Mouse (Mus musculus) brain, embryonic 18.5 days (tissue): ENCODE results near the gene Slc3a1.

Experiments
- DNase-seq: peaks from one replicate; pipeline ENCODE4 v3.0.0-alpha.2; 2012; ENCODE audit warnings: low read depth, low spot score

The Slc3a1 gene

DNA sequence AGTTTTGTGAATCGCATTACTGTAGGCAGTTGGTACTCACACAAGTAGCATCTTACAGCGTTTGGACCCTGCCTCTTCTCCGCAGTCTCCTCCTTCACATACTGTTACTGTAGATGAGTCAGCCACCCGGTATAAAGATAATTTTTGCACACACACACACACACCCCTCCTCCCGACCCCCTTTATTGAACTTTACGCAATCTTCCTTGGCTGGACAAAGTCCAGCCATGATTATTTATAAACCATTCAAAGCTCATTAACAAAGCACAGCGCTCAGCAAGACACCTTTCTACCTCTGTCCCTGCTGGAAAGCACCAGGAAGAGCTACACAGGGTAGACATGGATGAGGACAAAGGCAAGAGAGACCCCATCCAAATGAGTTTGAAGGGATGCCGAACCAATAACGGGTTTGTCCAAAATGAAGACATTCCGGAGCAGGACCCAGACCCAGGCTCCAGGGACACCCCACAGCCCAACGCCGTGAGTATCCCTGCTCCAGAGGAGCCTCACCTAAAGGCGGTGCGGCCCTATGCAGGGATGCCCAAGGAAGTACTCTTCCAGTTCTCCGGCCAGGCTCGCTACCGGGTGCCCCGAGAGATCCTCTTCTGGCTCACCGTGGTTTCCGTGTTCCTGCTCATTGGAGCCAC lies at the start of gene Slc3a1:
Gene Slc3a1 (plus strand): TSS at position 284 of the 647 bp plus-strand sequence.
- DNase-seq, result no peak

DNA sequence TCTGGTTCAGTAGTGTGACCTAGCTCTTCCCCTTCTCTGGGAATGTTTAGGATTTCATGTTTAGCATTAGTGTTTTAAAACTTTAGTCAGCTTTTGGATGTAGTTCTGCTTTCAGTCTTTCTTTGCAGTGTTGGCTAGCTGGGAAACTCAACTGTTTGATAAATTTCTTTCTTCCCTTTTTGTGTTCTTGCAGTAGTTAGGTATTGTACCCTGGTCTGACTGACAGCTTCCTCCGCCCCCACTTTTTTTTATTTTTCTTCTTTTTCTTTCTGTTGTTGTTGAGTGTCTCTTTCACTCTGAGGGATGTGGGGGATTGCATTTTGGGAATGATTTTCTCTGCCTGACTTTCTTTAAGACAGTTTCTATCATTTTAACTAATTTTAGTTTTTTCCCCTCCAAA lies 46.5 kb upstream of the Slc3a1 start:
- no peak for DNase-seq

DNA sequence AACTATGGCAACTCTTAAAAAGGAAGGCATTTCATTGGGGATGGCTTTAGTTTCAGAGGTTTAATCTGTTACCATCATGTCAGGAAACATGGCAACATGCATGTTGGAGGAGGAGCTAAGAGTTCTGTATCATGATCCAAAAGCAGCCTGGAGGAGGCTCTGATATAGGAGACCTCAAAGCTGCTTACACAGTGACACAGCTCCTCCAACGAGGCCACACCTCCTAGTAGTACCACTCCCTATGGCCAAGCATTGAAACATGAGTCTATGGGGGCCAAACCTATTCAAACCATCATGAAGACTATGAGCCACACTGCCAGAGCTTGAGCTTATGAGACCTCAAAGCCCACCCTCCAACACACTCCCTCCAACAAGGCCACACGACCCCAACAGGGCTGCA lies 45.4 kb upstream of the Slc3a1 start:
- DNase-seq, result no peak

DNA sequence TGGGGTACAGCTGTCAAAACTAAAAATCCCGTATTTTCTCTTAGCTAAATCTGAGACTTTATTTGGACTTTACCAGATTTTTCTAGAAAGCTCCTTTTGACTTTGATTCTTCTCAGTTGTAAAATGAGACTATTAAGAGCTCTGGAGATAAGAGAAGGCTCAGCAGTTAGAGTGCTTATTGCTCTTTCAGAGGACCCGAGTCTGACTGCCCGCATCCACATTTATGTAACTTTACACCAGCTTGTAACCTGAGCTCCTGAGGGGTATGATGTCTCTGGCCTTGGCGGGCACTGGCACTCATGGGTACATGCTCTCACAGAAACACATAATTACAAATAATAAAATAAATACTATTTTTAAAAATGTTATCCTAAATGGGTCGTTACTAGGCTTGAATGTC lies 41.8 kb upstream of the Slc3a1 start:
- no peak for DNase-seq

DNA sequence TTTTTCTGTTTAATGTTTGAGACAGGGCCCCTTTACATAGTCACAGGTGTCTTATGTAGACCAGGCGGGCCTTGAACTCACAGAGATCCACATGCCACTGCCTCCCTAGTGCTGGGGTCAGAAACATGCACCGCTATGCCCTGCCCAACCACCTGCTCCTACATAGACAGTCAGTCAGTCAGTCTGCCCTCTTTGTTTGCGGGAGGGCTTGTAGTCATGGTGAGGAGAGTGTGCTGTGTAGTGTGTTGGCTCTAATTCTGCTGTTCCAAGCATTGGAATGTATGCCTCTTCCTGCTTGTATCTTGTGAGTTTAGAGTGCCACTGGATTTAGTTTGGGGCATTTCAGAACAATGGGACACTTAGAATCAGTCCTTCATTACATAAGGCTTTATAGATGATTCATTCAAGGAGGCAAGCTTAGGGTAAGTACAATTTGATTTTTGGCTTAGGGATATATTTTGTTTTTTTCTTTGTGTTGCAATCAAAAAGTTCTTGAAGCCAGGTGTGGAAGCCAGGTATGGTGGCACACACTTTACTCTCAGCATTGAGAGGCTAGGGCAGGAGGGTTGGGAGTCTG lies 40.3 kb upstream of the Slc3a1 start:
- DNase-seq, result no peak

DNA sequence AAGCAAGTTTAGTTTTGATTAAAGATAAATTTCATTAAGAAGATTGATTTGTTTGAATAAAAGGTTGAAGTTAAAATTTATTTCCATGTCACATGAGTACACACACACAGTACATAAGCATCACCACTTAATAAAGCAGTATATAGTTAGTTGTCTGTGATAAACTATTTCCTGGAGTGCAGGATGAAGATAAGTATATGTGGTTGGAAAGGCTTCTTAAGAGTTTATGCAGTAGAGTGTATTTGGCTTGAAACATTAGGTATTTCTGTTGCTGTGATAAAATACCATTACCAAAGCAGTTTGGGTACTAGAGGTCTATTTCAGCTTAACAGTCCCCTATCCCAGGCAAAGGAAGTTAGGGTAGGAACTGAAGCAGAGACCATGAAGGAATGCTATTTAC lies 39.7 kb upstream of the Slc3a1 start:
- no peak for DNase-seq

DNA sequence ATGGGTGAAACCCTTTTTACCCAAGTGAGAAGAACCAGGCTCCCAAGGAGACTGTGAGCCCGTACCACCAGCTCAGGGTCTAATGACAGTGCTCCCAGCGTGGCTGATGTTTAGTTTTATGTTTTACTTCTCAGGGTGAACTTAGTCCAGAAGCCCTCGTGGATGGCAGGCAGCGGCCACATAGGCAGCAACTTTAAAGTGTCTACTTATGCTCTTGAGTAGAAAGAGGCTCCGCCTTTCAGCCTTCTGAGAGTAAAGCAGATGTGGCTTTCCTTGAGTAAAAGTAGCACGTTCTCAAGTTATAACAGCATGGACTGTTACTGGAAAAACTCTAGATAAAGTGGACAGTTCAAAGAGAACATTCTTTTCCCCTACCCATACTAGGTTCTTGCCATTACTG lies 32.3 kb upstream of the Slc3a1 start:
- DNase-seq, result no peak

DNA sequence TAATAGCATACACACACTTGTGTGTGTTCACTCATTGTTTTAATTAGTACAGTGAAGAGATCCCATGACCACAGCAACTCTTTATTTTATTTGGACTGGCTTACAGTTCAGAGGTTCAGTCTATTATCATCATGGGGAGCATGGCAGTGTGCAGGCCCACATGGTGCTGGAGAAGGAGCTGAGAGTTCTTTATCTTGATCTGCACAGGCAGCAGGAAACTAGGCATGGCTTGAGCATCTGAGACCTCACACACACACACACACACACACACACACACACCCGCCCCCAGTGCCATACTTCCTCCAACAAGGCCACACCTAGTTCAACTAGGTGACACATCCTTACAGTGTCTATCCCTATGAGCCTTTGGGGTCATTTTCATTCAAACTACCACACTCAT lies 30.5 kb upstream of the Slc3a1 start:
- DNase-seq, result no peak

DNA sequence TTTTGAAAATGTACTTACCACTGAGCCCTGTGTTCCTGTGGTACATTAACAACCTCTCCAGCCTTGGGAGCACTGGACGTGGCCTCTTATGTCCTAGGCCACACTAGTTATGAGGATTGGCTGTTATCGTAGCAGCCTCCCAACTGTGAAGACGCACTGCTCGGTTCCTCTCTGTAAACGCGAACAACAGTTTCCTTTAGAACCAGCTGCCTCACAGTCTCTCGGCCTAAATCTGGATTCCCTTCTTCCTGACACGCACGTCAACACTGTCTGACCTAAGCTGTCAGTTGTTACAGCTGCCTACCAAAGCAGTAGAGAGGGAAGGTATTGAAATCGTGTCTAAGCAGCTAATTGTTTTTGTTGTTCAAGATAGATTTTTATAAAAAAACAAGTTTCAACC lies 28.5 kb upstream of the Slc3a1 start:
- DNase-seq, result no peak

DNA sequence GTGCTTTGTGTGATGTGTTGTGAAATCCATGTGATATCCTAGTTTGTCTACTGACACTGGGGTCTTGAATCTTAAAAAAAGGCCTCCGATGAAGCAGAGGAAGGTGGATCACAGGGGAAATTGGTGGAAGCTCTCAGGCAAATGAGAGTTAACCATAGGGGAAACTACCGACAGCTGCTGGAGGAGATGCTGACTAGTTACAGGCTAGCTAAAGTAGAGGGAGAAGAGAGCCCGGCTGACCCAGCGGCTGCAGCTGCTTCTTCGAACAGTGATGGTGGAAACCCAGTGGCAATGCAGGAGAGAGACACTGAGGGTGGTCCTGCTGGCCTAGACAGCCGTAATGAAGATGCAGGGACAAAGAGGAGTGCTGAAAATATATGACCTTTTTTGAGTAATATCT lies 14.7 kb upstream of the Slc3a1 start:
- DNase-seq, result no peak

DNA sequence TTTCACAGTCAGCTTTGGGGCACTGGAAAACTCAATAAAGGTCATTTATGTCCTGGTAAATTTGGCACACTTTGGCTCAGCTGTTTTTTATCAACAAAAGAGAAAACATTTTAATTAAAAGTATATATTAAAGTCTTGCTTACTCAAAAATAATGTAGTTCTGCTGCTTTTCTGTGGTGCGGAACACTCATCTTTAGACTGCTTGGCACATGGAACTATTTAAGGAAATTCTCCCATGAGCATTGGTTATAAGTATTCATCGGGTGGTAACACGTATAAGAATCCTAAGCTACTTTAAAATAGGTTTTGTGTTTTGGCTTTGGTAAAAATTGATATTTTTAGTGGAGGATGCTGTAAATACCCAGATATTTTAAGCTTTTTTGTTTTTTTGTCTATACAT lies 13.5 kb upstream of the Slc3a1 start:
- no peak for DNase-seq

DNA sequence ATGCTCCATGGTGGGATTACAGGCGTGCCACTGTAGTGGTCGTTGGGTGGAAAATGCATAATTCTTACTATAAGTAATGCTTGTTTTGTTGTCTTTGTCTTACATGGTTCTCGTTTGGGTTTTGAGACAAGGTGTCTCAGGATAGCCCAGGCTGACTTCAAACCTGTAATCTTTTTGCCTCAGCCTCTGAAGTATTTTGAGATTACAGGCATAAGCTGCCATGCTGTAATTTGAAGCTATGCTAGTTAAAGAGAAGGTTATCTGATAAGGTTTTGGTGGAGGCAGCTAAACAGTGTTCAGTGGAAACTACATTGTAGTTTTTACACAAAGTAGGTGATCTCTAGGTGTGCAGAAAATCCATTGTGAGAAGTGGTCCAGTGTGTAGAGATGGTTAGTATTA lies 9.8 kb upstream of the Slc3a1 start:
- no peak for DNase-seq

DNA sequence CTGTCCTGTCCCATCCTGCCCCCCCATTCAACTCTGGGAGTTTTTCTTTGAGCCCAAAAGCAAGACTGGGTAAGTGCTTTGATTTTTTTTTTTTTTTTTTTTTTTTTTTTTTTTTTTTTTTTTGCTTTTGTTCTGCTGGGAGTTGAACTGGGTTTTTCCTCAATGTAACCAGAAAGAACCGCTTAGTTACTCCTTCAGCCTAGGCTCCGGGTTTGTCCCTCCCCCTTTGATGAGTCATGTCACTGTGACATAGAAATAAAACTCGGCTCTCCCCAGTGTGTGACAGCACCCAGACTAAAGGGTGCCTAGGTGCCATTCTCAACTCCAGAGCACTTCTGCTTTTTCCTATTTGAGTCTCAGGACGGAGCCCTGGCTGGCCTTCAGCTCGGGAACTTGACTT lies 9.4 kb upstream of the Slc3a1 start:
- no peak for DNase-seq

DNA sequence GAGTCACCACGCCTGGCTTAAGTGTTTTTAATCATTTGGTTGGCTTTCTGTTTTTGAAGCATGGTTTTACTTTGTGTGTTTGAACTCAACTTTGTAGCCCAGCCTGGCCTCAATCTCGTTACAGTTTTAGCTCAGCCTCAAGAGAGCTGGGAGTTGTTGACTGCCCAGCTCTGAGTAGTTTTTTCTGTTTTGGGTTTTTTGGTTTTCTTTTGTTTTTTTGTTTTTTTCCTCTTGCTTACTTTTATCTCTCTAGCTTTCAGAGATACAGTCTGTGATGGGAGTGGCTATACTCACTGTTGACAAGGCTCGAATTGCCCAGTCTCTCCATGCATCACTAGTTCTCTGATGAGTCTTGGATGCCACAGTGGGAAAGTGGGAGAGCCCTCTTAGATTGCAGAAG lies 7.8 kb upstream of the Slc3a1 start:
- no peak for DNase-seq

DNA sequence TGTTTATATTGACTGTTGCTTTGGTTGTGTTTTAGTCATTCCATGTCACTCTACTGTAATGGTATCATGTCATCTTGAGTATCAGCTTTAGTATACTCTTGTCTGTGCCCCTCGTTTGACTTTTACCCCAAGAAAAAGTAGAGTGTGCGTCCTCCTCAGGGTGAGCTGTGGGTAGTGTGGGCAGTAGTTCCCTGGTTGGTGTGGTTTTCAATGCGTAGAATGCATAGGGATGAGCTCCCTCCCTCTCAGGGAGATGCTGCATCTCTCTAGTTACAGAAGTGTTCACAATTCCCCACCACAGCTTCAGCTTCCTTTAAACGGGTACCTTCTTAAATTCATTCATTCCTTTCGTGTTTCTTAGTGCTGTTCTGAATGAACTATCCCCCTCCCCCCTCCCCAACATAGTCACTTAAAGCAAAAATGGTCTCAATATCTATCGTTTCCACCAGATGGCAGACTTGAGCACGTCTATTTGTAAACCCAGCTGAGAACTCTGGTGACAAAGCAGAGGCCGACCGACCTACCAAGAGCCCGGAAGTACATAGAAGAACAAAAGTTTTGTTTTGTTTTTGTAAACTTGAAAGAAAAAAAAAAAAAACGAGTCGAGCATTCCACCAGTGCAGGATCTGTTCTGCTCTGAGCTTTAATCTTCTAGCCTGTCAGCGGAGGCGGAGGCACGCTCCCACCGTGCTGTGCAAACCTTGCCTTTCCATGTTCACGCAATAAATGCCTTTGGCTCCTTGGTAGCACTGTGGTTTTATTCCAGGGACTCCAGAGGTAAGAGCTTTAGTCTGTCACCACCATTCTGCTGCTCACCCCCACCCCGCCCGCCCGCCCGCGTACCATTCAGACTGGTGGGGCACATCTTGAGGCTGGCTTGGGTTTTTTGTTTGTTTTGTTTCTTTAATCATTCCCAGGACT lies 4.7 kb upstream of the Slc3a1 start:
- peak; percentile 45 for DNase-seq

DNA sequence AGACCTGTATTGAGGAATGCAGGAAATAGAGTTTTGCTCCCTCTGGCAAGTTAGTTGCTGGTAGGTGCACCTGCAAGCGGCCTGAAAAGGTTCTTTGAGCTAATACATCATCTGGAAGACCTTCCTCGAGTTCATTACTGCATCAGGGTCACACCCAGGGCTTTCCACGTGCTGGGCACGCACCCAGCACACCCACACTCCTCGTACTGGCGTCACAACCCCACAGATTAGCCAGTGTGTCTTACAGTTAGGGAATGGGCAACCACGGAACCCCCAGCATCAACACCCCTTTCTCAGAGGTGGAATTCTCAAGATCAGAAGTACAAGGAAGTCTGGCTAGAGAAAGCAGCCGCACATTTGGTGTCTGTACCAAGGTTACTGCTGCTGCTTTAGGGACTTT lies 3.9 kb upstream of the Slc3a1 start:
- DNase-seq, result no peak

DNA sequence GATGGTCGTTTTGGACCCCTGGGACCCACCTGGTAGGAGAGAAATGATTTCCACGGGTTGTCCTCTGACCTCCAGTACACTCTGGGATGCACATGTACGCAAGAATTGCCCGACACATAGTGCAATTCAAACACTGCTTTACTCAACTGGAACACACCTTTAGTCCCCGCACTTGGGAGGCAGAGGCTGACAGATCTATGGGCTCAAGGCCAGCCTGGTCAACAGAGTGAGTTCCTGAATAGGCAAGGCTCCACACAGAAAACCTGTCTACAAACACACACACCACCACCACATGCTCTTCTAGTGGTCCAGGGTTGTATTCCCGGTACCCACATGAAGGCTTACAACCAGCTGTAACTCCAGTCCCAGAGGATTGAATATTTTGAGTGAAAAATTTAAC lies 3.0 kb upstream of the Slc3a1 start:
- DNase-seq, result no peak

DNA sequence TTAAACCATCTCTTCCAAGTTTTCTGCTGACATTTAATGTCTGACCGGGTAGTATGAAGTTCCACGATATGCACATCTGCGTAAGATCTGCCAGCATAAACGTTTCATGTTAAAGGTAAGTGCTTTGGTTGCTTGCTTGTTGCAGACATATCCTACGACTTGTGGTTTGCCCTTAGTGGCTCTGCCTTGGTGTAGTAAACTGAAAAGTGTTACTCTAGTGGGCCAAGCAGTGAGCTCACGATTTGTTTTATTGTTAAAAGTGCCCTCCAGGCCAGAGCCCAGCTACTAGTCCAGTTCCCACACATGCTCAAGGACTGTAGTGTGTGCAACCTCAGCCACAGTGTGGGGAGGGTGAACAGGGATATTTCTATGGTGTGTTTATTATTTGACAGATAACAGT lies 1.7 kb upstream of the Slc3a1 start:
- DNase-seq, result no peak

DNA sequence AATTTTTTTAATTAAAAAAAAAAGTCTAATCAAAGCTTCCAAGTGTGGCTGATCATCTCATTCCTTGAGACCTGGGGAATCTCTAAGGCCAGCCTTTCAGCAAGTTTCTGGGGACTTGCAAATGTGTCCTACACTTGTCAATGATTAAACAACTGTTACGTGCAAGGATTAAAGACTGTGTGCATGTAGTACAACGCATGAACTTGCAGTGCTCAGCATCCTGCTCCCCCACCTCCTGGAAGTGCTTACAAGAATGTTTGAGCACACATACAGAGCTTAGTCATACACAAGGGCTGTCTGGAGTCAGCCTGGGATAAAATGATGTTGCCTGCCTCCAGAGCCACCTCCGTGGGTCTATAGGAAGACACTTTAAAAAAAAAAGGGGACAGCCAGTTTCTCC lies 929 bp upstream of the Slc3a1 start:
- DNase-seq, result no peak

DNA sequence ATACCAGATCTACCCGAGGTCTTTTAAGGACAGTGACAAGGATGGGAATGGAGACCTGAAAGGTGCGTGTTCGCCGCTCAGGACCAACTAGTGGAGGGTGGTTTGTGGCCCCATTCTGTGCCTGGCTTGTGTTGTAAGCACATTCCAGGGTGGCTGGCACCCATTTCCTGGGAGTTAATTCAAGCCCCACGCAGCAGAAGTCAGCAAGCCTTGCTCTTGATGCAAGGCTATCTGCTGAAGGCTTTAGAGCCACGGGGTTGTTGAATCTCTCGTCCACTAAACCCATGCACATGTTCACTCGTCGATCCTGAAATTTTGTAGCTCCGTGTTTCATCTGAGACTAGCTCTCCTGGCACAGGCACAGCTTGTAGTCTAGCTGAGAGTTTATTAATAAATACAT lies 621 bp downstream of the Slc3a1 start:
- DNase-seq, result no peak

DNA sequence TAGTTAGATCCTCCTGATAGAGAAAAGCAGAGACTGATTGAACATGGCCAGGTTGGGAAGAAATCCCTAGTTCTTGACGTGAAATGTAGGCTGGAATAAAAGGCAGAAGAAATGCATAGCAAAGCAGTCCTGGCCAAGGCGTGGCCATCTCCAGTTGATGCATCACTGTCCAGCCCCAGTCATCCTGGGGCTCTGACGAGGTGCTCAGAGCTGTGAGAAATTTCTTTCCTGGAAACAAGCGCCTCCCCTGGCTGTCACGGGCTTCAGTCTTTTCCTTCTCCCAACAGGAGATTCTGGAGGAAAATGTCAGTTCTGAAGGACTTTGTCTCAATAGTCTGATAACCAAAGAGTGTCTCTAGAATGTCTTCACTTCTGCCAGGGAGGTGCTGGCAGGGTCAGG lies 2.5 kb downstream of the Slc3a1 start:
- DNase-seq, result no peak

DNA sequence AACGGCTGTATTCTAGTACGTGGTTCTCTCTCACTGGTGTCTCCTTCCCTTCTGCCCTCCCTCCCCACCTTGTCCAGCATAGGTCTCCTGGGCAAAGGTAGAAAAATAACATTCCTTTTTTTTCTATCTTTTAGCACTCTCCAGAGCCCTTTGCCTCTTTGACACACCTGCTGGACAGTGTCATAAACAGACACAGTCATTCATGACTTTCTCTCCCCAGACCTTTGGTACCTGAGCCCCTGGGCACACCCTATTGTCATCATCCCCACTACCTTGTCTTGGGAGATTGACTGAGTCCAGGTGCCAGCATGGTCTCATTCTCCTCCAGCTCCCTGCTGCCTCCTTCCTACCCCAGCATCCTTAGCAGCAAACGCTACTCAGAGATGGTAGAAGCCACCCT lies 4.9 kb downstream of the Slc3a1 start:
- no peak for DNase-seq

DNA sequence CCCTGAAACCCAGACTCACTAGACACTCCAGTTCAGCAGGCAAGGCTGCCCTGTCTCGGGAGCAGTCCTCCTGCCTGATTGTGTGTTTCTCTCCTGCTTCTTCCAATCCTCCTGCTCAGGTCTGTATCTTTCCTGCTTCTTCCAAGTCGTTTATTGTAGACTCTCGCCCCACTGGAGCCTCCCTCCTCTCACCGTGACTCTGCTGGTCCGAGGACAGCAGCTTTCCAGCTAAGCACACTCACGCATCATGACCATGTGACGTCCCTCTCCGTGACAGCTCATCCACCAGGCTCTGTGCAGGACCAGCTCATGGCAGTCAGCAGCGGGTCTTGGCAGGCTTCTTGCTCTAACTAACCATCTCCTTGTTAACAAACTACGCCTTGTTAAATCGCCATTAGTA lies 5.9 kb downstream of the Slc3a1 start:
- DNase-seq, result no peak
